Mouse (Mus musculus) kidney, embryonic 16.5 days (tissue): ENCODE measurements around the gene Fxn. TPM values are rescaled to one million over a fixed set of nuclear protein-coding genes. Genes with fewer than 3 reads are reported as not detected.

Source experiments
- ATAC-seq: fragments of 200-750 bp; cut with Nextera tagmentation; 2 replicates; pipeline ENCODE4 v1.8.0; 2017; ENCODE audit warnings: moderate TSS enrichment; ENCODE audit not compliant: low FRiP score, low TSS enrichment
- H3K27ac ChIP-seq: fragments of 300-500 bp; sonication (generic); 2 replicates; pipeline ENCODE4 v1.5.1; 2014; ENCODE audit warnings: low read length
- H3K27me3 ChIP-seq: fragments of 300-500 bp; sonication (generic); 2 replicates; pipeline ENCODE4 v1.6.1; 2014; ENCODE audit warnings: low read length, control low read depth, mixed read lengths; ENCODE audit not compliant: insufficient read depth
- H3K36me3 ChIP-seq: fragments of 300-500 bp; sonication (generic); 2 replicates; pipeline ENCODE4 v1.6.1; 2014; ENCODE audit warnings: low read length, control low read depth, mixed read lengths; ENCODE audit not compliant: insufficient read depth
- H3K4me1 ChIP-seq: fragments of 300-500 bp; sonication (generic); 2 replicates; pipeline ENCODE4 v1.6.1; 2014; ENCODE audit warnings: low read length, control low read depth, mixed read lengths; ENCODE audit not compliant: insufficient read depth
- H3K4me2 ChIP-seq: fragments of 300-500 bp; sonication (generic); replicated peaks from 2 replicates; pipeline ENCODE4 v1.6.1; 2014; ENCODE audit warnings: low read depth, low read length
- H3K4me3 ChIP-seq: fragments of 300-500 bp; sonication (generic); 2 replicates; pipeline ENCODE4 v1.5.1; 2014; ENCODE audit warnings: mild to moderate bottlenecking, low read length
- H3K9ac ChIP-seq: fragments of 300-500 bp; sonication (generic); replicated peaks from 2 replicates; pipeline ENCODE4 v1.6.1; 2014; ENCODE audit warnings: low read length
- H3K9me3 ChIP-seq: fragments of 300-500 bp; sonication (generic); 2 replicates; pipeline ENCODE4 v1.6.1; 2016; ENCODE audit warnings: low read length, control low read depth
- WGBS: fragments of 180-500 bp; shearing (Covaris S2); extraction: QIAGEN DNeasy Blood & Tissue Kit; methylation state at CpG from one replicate; pipeline ENCODE4 v1.1.7; 2014; 5-methylcytosine and 5-hydroxymethylcytosine counted together
- polyA plus RNA-seq: library from polyadenylated mRNA; unstranded; fragments of >200 nt; fragmentation: Nextera tagmentation; extraction: Ambion mirVana; gene quantifications from 2 replicates; pipeline ENCODE4 v1.2.1, GENCODE M21; 2015

The Fxn gene
- polyA plus RNA-seq, 1 experiment from 2014 or later: 54.6 TPM

GRCm38 (mm10) chr19:24271746-24272426 is 8.5 kb downstream of the Fxn start:
- WGBS: 44% methylated on average over 16 of the region's 16 CpGs
- Histone ChIP-seq H3K27me3 (no peaks in the 10 kb centered on the region), H3K9me3 (no peaks in the 10 kb centered on the region), H3K9ac (peak overlapping the region; percentile 58), H3K4me3 (peak overlapping the region; percentile 9; the same call in 1 of the 2 replicates), H3K36me3 (peaks cover 10% of the 10 kb centered on the region; the same call in 1 of the 2 replicates), H3K27ac (peak overlapping the region; percentile 16; the same call in 1 of the 2 replicates), H3K4me2 (peak overlapping the region; percentile 46), H3K4me1 (peaks cover 7% of the 10 kb centered on the region)
- ATAC-seq: peak; percentile 94

GRCm38 (mm10) chr19:24271326-24271725 is 9.1 kb downstream of the Fxn start:
- no peaks in the 10 kb centered on the region for H3K27me3 ChIP-seq
- H3K27ac ChIP-seq: peak overlapping the region; percentile 16; the same call in 1 of the 2 replicates
- WGBS: 41% methylated on average over 7 of the region's 7 CpGs
- H3K4me3 ChIP-seq: peak overlapping the region; percentile 9; the same call in 1 of the 2 replicates
- peak overlapping the region; percentile 46 for H3K4me2 ChIP-seq
- H3K4me1 ChIP-seq: peaks cover 7% of the 10 kb centered on the region
- no peak overlapping the region for H3K9ac ChIP-seq
- H3K9me3 ChIP-seq: no peaks in the 10 kb centered on the region
- H3K36me3 ChIP-seq: peaks cover 10% of the 10 kb centered on the region; the same call in 1 of the 2 replicates
- ATAC-seq: peak; percentile 84

GRCm38 (mm10) chr19:24268531-24268930 is 11.9 kb downstream of the Fxn start:
- Histone ChIP-seq H3K9ac (no peak overlapping the region), H3K4me3 (no peak overlapping the region)
- 80% methylated on average over 4 of the region's 4 CpGs for WGBS

GRCm38 (mm10) chr19:24266046-24266830 is 14.2 kb downstream of the Fxn start:
- Histone ChIP-seq H3K4me3 (no peak overlapping the region), H3K9me3 (no peaks in the 10 kb centered on the region), H3K4me1 (0 out of 2 replicates have a peak, but pooled peaks cover 8% of the 10 kb centered on the region), H3K9ac (no peak overlapping the region), H3K27me3 (no peaks in the 10 kb centered on the region), H3K27ac (peak overlapping the region; percentile 94), H3K36me3 (peaks cover 24% of the 10 kb centered on the region; the same call in 1 of the 2 replicates), H3K4me2 (0 out of 2 replicates have a peak overlapping the region, but pooled peaks have one; percentile 7)
- 70% methylated on average over 7 of the region's 7 CpGs for WGBS
- ATAC-seq: peak; percentile 55

More at GRCm38 (mm10) chr19:24268531-24268930, 11.9 kb downstream of the Fxn start:
- H3K4me2 ChIP-seq: no peak overlapping the region
- H3K9me3 ChIP-seq: no peaks in the 10 kb centered on the region
- no peak for ATAC-seq
- H3K36me3 ChIP-seq: peaks cover 15% of the 10 kb centered on the region; the same call in 1 of the 2 replicates
- H3K27ac ChIP-seq: no peak overlapping the region
- H3K4me1 ChIP-seq: peaks cover 15% of the 10 kb centered on the region
- no peaks in the 10 kb centered on the region for H3K27me3 ChIP-seq

GRCm38 (mm10) chr19:24264991-24265390 is 15.4 kb downstream of the Fxn start:
- ATAC-seq: peak; percentile 66
- H3K27me3 ChIP-seq: no peaks in the 10 kb centered on the region
- H3K4me2 ChIP-seq: no peak overlapping the region
- H3K27ac ChIP-seq: no peak overlapping the region
- no peaks in the 10 kb centered on the region for H3K9me3 ChIP-seq
- H3K4me3 ChIP-seq: no peak overlapping the region
- peaks cover 27% of the 10 kb centered on the region; the same call in 1 of the 2 replicates for H3K36me3 ChIP-seq
- WGBS: 47% methylated on average over 7 of the region's 7 CpGs
- 0 out of 2 replicates have a peak, but pooled peaks cover 8% of the 10 kb centered on the region for H3K4me1 ChIP-seq
- H3K9ac ChIP-seq: no peak overlapping the region

GRCm38 (mm10) chr19:24262736-24263135 is 17.7 kb downstream of the Fxn start:
- Histone ChIP-seq H3K4me1 (0 out of 2 replicates have a peak, but pooled peaks cover 8% of the 10 kb centered on the region), H3K27ac (no peak overlapping the region), H3K9ac (no peak overlapping the region), H3K27me3 (no peaks in the 10 kb centered on the region), H3K4me2 (no peak overlapping the region), H3K36me3 (peaks cover 27% of the 10 kb centered on the region; the same call in 1 of the 2 replicates), H3K9me3 (no peaks in the 10 kb centered on the region), H3K4me3 (no peak overlapping the region)
- WGBS: 78% methylated on average over 14 of the region's 14 CpGs
- no peak for ATAC-seq

- no peaks in the 10 kb centered on the region for H3K27me3 ChIP-seq
- no peak overlapping the region for H3K4me3 ChIP-seq
- no peak for ATAC-seq
- H3K9me3 ChIP-seq: no peaks in the 10 kb centered on the region
- WGBS: 79% methylated on average over 12 of the region's 12 CpGs
- H3K4me2 ChIP-seq: no peak overlapping the region
- H3K9ac ChIP-seq: no peak overlapping the region
- H3K4me1 ChIP-seq: no peaks in the 10 kb centered on the region
- no peak overlapping the region; the same call in 1 of the 2 replicates for H3K27ac ChIP-seq
- peaks cover 16% of the 10 kb centered on the region; the same call in 1 of the 2 replicates for H3K36me3 ChIP-seq
Measured at GRCm38 (mm10) chr19:24259390-24260351, 20.7 kb downstream of the Fxn start.

GRCm38 (mm10) chr19:24258368-24258767 is 22.0 kb downstream of the Fxn start:
- ATAC-seq: no peak
- 64% methylated on average over 5 of the region's 5 CpGs for WGBS
- H3K9ac ChIP-seq: no peak overlapping the region
- H3K4me2 ChIP-seq: no peak overlapping the region
- no peaks in the 10 kb centered on the region for H3K27me3 ChIP-seq
- peaks cover 7% of the 10 kb centered on the region; the same call in 1 of the 2 replicates for H3K4me1 ChIP-seq
- no peak overlapping the region for H3K4me3 ChIP-seq
- no peaks in the 10 kb centered on the region for H3K9me3 ChIP-seq
- 0 out of 2 replicates have a peak, but pooled peaks cover 11% of the 10 kb centered on the region for H3K36me3 ChIP-seq
- peak overlapping the region; percentile 61 for H3K27ac ChIP-seq

GRCm38 (mm10) chr19:24257962-24258361 is 22.4 kb downstream of the Fxn start:
- Histone ChIP-seq H3K4me3 (no peak overlapping the region), H3K4me1 (peaks cover 7% of the 10 kb centered on the region; the same call in 1 of the 2 replicates), H3K27me3 (no peaks in the 10 kb centered on the region), H3K36me3 (0 out of 2 replicates have a peak, but pooled peaks cover 11% of the 10 kb centered on the region), H3K4me2 (no peak overlapping the region), H3K9ac (no peak overlapping the region), H3K27ac (peak overlapping the region; percentile 61), H3K9me3 (no peaks in the 10 kb centered on the region)
- 73% methylated on average over 6 of the region's 6 CpGs for WGBS
- ATAC-seq: no peak
